Mouse (Mus musculus) heart, embryonic 12.5 days (tissue): ENCODE results near the gene Spdl1. TPM values are rescaled to one million over a fixed set of nuclear protein-coding genes. Genes with fewer than 3 reads are reported as not detected.

Experiments
- polyA plus RNA-seq: library from polyadenylated mRNA; unstranded; fragments of >200 nt; fragmentation: Nextera tagmentation; extraction: Ambion mirVana; gene quantifications from 2 replicates; pipeline ENCODE4 v1.2.1, GENCODE M21; 2016

Spdl1 gene
- polyA plus RNA-seq, 1 experiment from 2014 or later: 19.2 TPM

Other genes with a start within 250 kb of the Spdl1 start
- 0.42 and 0.72 TPM in 2 replicates for gene Dock2, start 49.7 kb downstream of the Spdl1 start, polyA plus RNA-seq